Mouse (Mus musculus) gastrocnemius, postnatal 14 days (tissue): Measurements from ENCODE around the gene Polr2c. TPM values are rescaled to one million over a fixed set of nuclear protein-coding genes. Genes with fewer than 3 reads are reported as not detected.
A peak's percentile ranks its signal among the peaks of the same experiment; 100 is the strongest.

Source experiments
- DNase-seq: peaks from one replicate; pipeline ENCODE4 v3.0.0; 2021; ENCODE audit warnings: mixed read lengths
- intact Hi-C: fragments of 180-260 bp; cut with DNase I; formaldehyde crosslinking; loops from one replicate; pipeline ENCODE4 v1.15.1; 2025; ENCODE audit warnings: low total_unique reads
- total RNA-seq, 2 experiments: library from RNA; stranded (reverse); gene quantifications; 2 replicates each; pipeline ENCODE4 v1.2.3; 2021

Polr2c gene
- total RNA-seq, 2 experiments from 2014 or later, result 37.3 to 39.4 TPM

DNA sequence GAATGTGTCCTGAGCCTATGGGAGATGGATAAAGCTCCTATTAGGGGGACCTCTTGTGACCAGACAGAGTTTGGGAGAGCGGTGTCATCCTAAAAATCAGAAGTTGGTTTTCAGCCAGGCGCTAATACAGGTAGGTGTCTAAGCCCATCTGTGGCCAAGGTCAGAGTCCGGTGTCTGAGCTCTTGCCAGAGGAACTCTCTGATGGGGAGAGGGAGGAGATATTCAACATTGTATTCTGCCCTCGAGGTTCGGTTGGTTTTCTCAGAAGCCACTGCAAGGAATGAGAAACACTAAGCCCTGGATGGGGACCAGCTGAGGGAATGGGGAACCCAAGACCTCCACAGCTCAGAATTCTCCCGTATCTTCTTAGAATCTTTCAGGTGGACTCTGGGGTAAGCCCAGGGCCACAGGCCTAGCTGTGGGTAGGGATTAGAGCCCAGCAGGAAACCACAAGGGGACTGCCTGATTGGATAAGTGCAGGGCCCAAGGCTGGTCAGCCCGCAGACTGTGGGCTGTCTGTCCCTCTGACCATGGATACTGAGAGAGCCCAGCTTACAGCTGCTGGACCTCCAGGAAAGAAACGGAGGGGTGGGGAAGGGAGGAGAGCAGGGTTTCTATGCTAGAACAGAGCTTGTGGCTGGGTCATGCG is 59.2 kb downstream of the Polr2c start:
- no peak for DNase-seq
- intact Hi-C loops, result no loop called here

DNA sequence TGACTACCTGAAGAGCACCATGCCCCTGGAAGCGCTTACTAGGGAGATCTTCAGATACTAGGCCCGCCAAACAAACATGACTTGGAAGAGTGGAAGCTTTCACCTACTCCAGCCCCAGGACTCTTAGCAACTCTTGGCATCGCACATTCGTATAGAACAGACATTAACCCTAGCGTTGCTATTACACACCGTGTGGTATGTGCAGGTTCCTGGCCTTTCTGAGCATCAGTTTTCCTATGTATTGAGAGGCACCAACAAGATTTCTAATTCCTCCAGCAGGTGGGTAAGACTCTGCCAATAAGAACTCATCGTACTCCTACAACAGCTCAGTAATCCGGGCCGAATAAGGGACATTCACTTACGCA is 59.7 kb downstream of the Polr2c start:
- no peak for DNase-seq
- intact Hi-C loops, result no loop called here

DNA sequence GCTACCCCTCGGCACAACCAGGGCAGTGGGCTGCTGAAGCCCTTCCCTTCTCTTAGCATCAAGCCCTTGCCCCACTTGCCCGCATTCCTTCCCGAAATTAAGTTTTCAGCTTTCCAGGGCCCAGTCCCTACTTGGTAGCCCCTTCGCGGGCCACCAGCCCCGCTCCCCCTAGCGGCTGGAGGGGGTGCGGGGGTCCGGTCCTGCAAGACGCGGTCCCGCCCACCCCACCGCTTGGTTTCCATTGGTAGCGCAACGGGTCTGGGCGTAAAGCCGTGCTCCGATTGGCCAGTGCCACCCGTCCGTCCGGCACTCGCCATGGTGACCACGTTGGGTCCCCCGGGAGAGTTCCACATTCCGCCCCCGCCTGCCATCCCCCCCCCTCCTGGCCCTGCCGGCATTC is 60.1 kb downstream of the Polr2c start:
- intact Hi-C loops, result no loop called here
- DNase-seq, result peak; percentile 98

DNA sequence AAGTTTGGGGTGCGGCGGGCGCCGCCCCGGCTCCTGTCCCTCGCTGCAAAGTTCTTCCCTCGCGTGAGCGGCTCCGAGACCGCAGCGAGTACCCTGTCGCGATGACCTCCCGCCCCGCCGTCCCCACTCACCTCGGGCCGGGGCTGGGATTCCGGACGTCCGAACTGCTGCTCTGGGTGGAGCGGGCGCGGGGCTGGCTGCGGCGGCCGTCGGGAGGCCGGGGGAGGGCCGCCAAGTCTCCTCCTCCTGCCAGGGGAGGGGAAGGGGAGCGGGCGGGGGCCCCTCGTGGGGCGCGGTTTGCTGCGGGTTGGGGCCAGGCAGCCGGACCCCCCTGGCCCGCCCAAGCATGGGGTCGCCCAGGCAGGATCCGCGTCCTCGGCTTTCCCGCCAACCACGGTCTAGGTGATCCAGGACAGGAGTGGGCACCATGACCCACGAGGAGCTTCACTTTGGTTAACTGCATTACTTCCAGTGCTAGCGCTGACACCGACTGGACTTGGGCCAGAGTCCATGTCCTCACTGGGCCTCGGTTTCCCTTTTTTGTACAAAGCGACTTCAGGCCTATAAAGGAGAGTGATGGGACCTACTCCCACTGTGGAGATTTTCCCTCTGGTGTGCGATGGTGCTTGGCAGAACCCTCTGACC is 60.7 kb downstream of the Polr2c start, which contains the start of gene Ccdc102a:
TSS of gene Ccdc102a (minus strand) at position 248 of the 645 bp plus-strand sequence.
- intact Hi-C loops, result no loop called here
- peak; percentile 76 for DNase-seq

- intact Hi-C loops, result no loop called here
- no peak for DNase-seq
These were observed 62.0 kb downstream of the Polr2c start for GRCm38 (mm10) chr8:94919256-94919655.

- intact Hi-C loops, result no loop called here
- DNase-seq, result no peak
These were observed 64.9 kb downstream of the Polr2c start for GRCm38 (mm10) chr8:94922176-94922575.

DNA sequence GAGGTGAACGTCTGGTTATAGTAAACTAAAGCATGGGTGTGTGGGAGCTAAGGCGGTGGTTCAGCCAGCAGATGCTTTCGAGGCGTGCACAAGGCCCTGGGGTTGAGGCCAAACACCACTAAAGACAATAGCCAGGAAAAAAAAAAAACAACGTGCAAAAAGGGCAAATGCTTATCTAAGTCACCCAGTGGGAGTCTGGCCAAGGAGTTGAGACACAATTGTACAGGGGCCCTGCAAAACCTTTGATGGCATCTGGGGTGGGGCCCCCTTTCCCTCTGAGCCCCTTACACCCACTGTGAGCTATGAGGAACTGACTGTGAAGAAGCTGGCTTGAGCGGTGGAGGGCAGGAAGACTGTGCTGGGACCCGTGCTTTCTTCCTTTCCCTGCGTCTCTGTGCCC is 65.4 kb downstream of the Polr2c start:
- intact Hi-C loops, result no loop called here
- no peak for DNase-seq

Other genes starting within 250 kb of the Polr2c start
- 10 to 100 TPM; 63.2 to 64.6 TPM for gene Arl2bp, start 190.8 kb upstream of the Polr2c start, total RNA-seq
- gene Pllp, start 161.2 kb upstream of the Polr2c start, total RNA-seq, result 10 to 100 TPM in 1 of 2 experiments, 1 to 10 TPM in 1; 2.7 to 13.1 TPM
- not detected for gene Ccl22, start 111.9 kb upstream of the Polr2c start, total RNA-seq
- gene Cx3cl1, start 85.4 kb upstream of the Polr2c start, total RNA-seq, result under 1 TPM; 0.82 to 0.96 TPM
- not detected for gene Ccl17, start 47.0 kb upstream of the Polr2c start, total RNA-seq
- gene Coq9, start 19.1 kb upstream of the Polr2c start, total RNA-seq, result 100 to 1,000 TPM; 341 to 397 TPM
- gene Ciapin1, start 19.1 kb upstream of the Polr2c start, total RNA-seq, result 10 to 100 TPM; 32.0 to 33.5 TPM
- 1 to 10 TPM; 9.6 to 9.8 TPM for gene Dok4, start 18.9 kb downstream of the Polr2c start, total RNA-seq
- 10 to 100 TPM in 1 of 2 experiments, 1 to 10 TPM in 1; 7.1 to 10.9 TPM for gene Ccdc102a, start 60.6 kb downstream of the Polr2c start, total RNA-seq
- gene Adgrg5, start 66.2 kb downstream of the Polr2c start, total RNA-seq, result not detected
- gene Adgrg1, start 117.3 kb downstream of the Polr2c start, total RNA-seq, result 10 to 100 TPM; 21.4 to 38.2 TPM
- gene Adgrg3, start 160.2 kb downstream of the Polr2c start, total RNA-seq, result under 1 TPM; 0.33 TPM
- not detected for gene Drc7, start 197.7 kb downstream of the Polr2c start, total RNA-seq
- gene Katnb1, start 223.7 kb downstream of the Polr2c start, total RNA-seq, result 1 to 10 TPM; 5.4 to 7.5 TPM